Mouse (Mus musculus): ENCODE results near the gene Ctla4. TPM values are rescaled to one million over a fixed set of nuclear protein-coding genes. Genes with fewer than 3 reads are reported as not detected.

The Ctla4 gene
- total RNA-seq, 2 experiments from 2014 or later: not detected

- DNase-seq (ENCODE audit: extremely low spot score in 1 of 2, low spot score in 2 of 2): no peak
- Histone ChIP-seq H3K27ac (peak overlapping the region; percentile 51; the same call in 1 of the 2 replicates), H3K4me3 (no peak overlapping the region)
- intact Hi-C loops (cut with DNase I): loop anchor here (2.0 kb wide), 1 partner anchor 327 kb away; no protein-coding TSS in a partner anchor
- peak; percentile 25 for TF ChIP-seq CTCF (IDR thresholded peaks at IDR 0.05)
Measured at GRCm38 (mm10) chr1:60857351-60858220, 29.2 kb upstream of the Ctla4 start.

GRCm38 (mm10) chr1:60859159-60859558 lies 27.6 kb upstream of the Ctla4 start:
- H3K4me3 ChIP-seq: no peak overlapping the region
- no peak overlapping the region for H3K27ac ChIP-seq
- intact Hi-C loops (cut with DNase I): loop anchor here (2.0 kb wide), 1 partner anchor 328 kb away; no protein-coding TSS in a partner anchor
- no peak for DNase-seq (ENCODE audit: extremely low spot score in 1 of 2, low spot score in 2 of 2)
- no peak for TF ChIP-seq CTCF (IDR thresholded peaks at IDR 0.05)

GRCm38 (mm10) chr1:60859842-60860241 lies 27.0 kb upstream of the Ctla4 start:
- peak overlapping the region; percentile 91; the same call in 1 of the 2 replicates for H3K27ac ChIP-seq

GRCm38 (mm10) chr1:60860357-60860946 lies 26.3 kb upstream of the Ctla4 start:
- peak in 1 of 2 experiments; percentile 30 for DNase-seq (ENCODE audit: extremely low spot score in 1 of 2, low spot score in 2 of 2)
- H3K4me3 ChIP-seq: peak overlapping the region; percentile 51
- peak overlapping the region; percentile 91 for H3K27ac ChIP-seq
- intact Hi-C loops (cut with DNase I): loop anchor here (5.0 kb wide), 5 partner anchors 77 to 518 kb away; partner anchors contain the start of genes Abi2 and Cyp20a1
- peak; percentile 85 for TF ChIP-seq CTCF (IDR thresholded peaks at IDR 0.05)

More at GRCm38 (mm10) chr1:60859842-60860241, 27.0 kb upstream of the Ctla4 start:
- intact Hi-C loops (cut with DNase I): loop anchor here (2.0 to 5.0 kb wide), 6 partner anchors 77 to 518 kb away; partner anchors contain the start of genes Abi2 and Cyp20a1
- H3K4me3 ChIP-seq: no peak overlapping the region
- DNase-seq (ENCODE audit: extremely low spot score in 1 of 2, low spot score in 2 of 2): no peak
- TF ChIP-seq CTCF (IDR thresholded peaks at IDR 0.05): no peak

- Histone ChIP-seq H3K4me3 (peak overlapping the region; percentile 51), H3K27ac (peak overlapping the region; percentile 91)
- intact Hi-C loops (cut with DNase I): loop anchor here (5.0 kb wide), 5 partner anchors 76 to 519 kb away; partner anchors contain the start of genes Abi2 and Cyp20a1
- DNase-seq (ENCODE audit: extremely low spot score in 1 of 2, low spot score in 2 of 2): peak in 1 of 2 experiments; percentile 32
- TF ChIP-seq CTCF (IDR thresholded peaks at IDR 0.05): no peak
Measured at GRCm38 (mm10) chr1:60860955-60861354, 25.8 kb upstream of the Ctla4 start.

- peak in 1 of 2 experiments; percentile 25 for DNase-seq (ENCODE audit: extremely low spot score in 1 of 2, low spot score in 2 of 2)
- intact Hi-C loops (cut with DNase I): loop anchor here (5.0 kb wide), 5 partner anchors 76 to 519 kb away; partner anchors contain the start of genes Abi2 and Cyp20a1
- Histone ChIP-seq H3K4me3 (peak overlapping the region; percentile 51), H3K27ac (peak overlapping the region; percentile 91)
- no peak for TF ChIP-seq CTCF (IDR thresholded peaks at IDR 0.05)
Measured at GRCm38 (mm10) chr1:60861431-60861830, 25.4 kb upstream of the Ctla4 start.

- no peak for DNase-seq (ENCODE audit: extremely low spot score in 1 of 2, low spot score in 2 of 2)
- no peak overlapping the region for H3K27ac ChIP-seq
- intact Hi-C loops (cut with DNase I): loop anchor here (5.0 kb wide), 5 partner anchors 75 to 520 kb away; partner anchors contain the start of genes Abi2 and Cyp20a1
- TF ChIP-seq CTCF (IDR thresholded peaks at IDR 0.05): no peak
- no peak overlapping the region for H3K4me3 ChIP-seq
Measured at GRCm38 (mm10) chr1:60862510-60862909, 24.3 kb upstream of the Ctla4 start.

- intact Hi-C loops (cut with DNase I): loop anchor here (5.0 kb wide), 5 partner anchors 74 to 521 kb away; partner anchors contain the start of genes Abi2 and Cyp20a1
Measured at GRCm38 (mm10) chr1:60862951-60863461, 23.8 kb upstream of the Ctla4 start.

GRCm38 (mm10) chr1:60863701-60864100 lies 23.1 kb upstream of the Ctla4 start:
- Histone ChIP-seq H3K27ac (no peak overlapping the region), H3K4me3 (no peak overlapping the region)
- intact Hi-C loops (cut with DNase I): loop anchor here (5.0 kb wide), 5 partner anchors 74 to 521 kb away; partner anchors contain the start of genes Abi2 and Cyp20a1
- no peak for TF ChIP-seq CTCF (IDR thresholded peaks at IDR 0.05)
- no peak for DNase-seq (ENCODE audit: extremely low spot score in 1 of 2, low spot score in 2 of 2)

More at GRCm38 (mm10) chr1:60862951-60863461, 23.8 kb upstream of the Ctla4 start:
- DNase-seq (ENCODE audit: extremely low spot score in 1 of 2, low spot score in 2 of 2): no peak
- no peak overlapping the region for H3K4me3 ChIP-seq
- H3K27ac ChIP-seq: no peak overlapping the region
- no peak for TF ChIP-seq CTCF (IDR thresholded peaks at IDR 0.05)

GRCm38 (mm10) chr1:60865167-60865566 lies 21.6 kb upstream of the Ctla4 start:
- no peak for DNase-seq (ENCODE audit: extremely low spot score in 1 of 2, low spot score in 2 of 2)
- Histone ChIP-seq H3K4me3 (no peak overlapping the region), H3K27ac (no peak overlapping the region)
- intact Hi-C loops (cut with DNase I): no loop called here
- TF ChIP-seq CTCF (IDR thresholded peaks at IDR 0.05): no peak

GRCm38 (mm10) chr1:60866043-60866442 lies 20.8 kb upstream of the Ctla4 start:
- Histone ChIP-seq H3K27ac (no peak overlapping the region), H3K4me3 (no peak overlapping the region)
- intact Hi-C loops (cut with DNase I): no loop called here
- no peak for TF ChIP-seq CTCF (IDR thresholded peaks at IDR 0.05)
- DNase-seq (ENCODE audit: extremely low spot score in 1 of 2, low spot score in 2 of 2): no peak
